Mouse (Mus musculus) small intestine, adult 2 months (tissue): ENCODE results near the gene Mogat1.

Experiments
- CTCF ChIP-seq: fragments of 200-500 bp; IDR thresholded peaks from 2 replicates; pipeline ENCODE4 v1.5.1; 2012; ENCODE audit warnings: low read depth, mild to moderate bottlenecking, control low read depth, inconsistent platforms, low read length, moderate library complexity, mixed read lengths; ENCODE audit not compliant: insufficient replicate concordance, insufficient read length; ENCODE audit errors: extremely low read depth
- POLR2A ChIP-seq: fragments of 200-500 bp; IDR thresholded peaks from 2 replicates; pipeline ENCODE4 v1.6.1; 2012; ENCODE audit warnings: low read depth, mild to moderate bottlenecking, control low read depth, inconsistent platforms, low read length, moderate library complexity

DNA sequence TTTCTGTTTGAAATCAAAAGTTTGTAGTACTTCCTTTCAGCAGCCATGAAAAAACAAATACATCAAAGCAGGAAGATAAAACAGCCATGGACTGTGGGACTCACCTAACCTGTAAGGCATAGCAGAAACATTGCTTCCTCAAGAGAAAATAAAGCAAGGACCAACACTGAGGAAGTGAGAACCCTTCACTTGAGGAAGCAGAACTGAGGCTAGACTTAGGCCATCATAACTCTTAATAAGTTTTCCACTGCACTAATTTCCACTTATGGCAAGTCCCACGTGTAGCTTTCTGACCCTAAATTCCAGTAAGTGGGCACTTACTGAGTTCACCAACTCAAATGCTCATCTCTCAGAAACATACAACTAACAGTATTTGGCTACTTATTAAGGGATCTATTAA lies 20.6 kb upstream of the Mogat1 start:
- TF ChIP-seq POLR2A: no peak
- no peak for TF ChIP-seq CTCF
